Mouse (Mus musculus) E14TG2a.4 (cell line): ENCODE data around the gene Cd200.
"Not testable (repeated sequence)": the region's sequence is repeated elsewhere in the genome, so short reads cannot be mapped to it uniquely, and the experiment has no call there.

ENCODE experiments used
- CTCF ChIP-seq: conservative IDR thresholded peaks from 2 replicates; pipeline ENCODE4 v1.5.1; 2014; ENCODE audit warnings: low read length
- POU5F1 ChIP-seq: IDR thresholded peaks from 2 replicates; pipeline ENCODE4 v1.6.1; 2014; ENCODE audit warnings: low read length, borderline replicate concordance

GRCm38 (mm10) chr16:45409064-45409446 lies 202 bp upstream of the Cd200 start:
- TF ChIP-seq CTCF, POU5F1: not testable (repeated sequence)
